Mouse (Mus musculus) ES-Bruce4 (cell line): ENCODE results near the gene Fancc.
A peak's percentile ranks its signal among the peaks of the same experiment; 100 is the strongest.

ENCODE experiments used
- CTCF ChIP-seq: IDR thresholded peaks from one replicate; pipeline ENCODE4 v1.8.1; 2011; ENCODE audit warnings: low read depth, low read length
- EP300 ChIP-seq: IDR thresholded peaks from 2 replicates; pipeline ENCODE4 v1.6.1; 2011; ENCODE audit warnings: low read depth, low read length; ENCODE audit not compliant: insufficient read depth
- POLR2A ChIP-seq: IDR thresholded peaks from one replicate; pipeline ENCODE4 v1.8.1; 2011; ENCODE audit warnings: low read length; ENCODE audit not compliant: insufficient read depth

DNA sequence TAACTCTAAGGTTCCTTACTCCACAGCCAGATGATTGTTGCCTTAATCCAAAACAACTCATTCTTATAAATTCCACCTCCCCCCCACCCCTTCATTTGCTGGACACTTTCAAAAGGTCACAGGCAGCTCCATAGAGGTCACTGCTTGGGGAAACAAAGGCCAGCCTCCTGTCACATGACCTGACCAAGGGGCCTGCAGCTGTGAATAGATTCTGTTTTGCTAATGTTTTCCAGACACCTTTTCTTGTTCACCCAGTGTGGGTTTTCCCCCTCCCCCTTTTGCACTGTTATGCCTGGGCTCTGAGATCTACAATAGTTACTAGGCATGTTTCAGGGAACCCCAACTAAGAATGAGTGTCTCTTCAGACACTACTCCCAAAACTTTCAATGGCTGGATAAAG is 44.4 kb upstream of the Fancc start:
- TF ChIP-seq CTCF (no peak), POLR2A (no peak), EP300 (peak; percentile 90)
